Mouse (Mus musculus) monocyte, adult 59 days (primary cell): Measurements from ENCODE around the gene Zfp423. TPM values are rescaled to one million over a fixed set of nuclear protein-coding genes. Genes with fewer than 3 reads are reported as not detected.

Source experiments
- total RNA-seq, 2 experiments: library from RNA; stranded (reverse); gene quantifications; one replicate each; pipeline ENCODE4 v1.2.4; 2023

The Zfp423 gene
- not detected for total RNA-seq

DNA sequence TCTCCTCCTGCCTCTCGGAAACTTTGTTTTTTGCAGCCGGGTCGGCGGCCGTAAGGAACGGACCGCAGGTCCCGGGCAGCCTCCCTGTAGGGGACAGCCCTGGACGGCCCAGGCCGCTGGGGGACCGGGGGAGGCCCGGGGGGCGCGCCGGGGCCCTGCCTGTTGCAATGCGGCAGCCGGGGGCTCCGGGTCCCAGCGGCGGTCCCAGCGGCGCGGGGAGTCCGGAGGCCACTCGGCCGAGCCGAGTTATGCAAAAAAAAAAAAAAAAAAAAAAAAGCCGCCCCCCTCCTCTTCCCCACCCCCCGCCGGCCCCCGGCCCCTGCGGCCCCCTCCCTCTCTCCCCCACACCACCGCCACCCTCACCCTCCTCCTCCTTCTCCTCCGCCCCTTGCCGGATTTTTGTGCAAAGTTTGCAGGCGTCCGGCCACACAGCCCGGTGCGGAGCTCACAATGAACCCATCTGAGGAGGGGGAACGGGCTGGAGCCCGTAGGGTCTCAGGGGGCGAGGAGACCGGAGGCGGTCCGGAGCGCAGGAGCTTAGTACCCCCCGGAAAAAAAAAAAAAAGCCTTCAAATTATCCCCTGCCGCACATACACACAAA is at the start of gene Zfp423:
Gene Zfp423, minus strand, starts transcription at position 276 of the 601 bp plus-strand sequence.

Other genes starting within 250 kb of the Zfp423 start
- gene Cnep1r1, start 159.2 kb upstream of the Zfp423 start, total RNA-seq = 10 to 100 TPM; 23.6 to 27.6 TPM
- gene Heatr3, start 178.3 kb upstream of the Zfp423 start, total RNA-seq = 10 to 100 TPM; 27.7 to 28.0 TPM
- 10 to 100 TPM; 36.9 to 39.0 TPM for gene Tent4b, start 239.6 kb upstream of the Zfp423 start, total RNA-seq